Mouse (Mus musculus) embryonic facial prominence, embryonic 11.5 days (tissue): ENCODE data around the gene Gtf3a. TPM values are rescaled to one million over a fixed set of nuclear protein-coding genes. Genes with fewer than 3 reads are reported as not detected.

Experiments
- ATAC-seq: fragments of 200-750 bp; cut with Nextera tagmentation; replicated peaks from 2 replicates; pipeline ENCODE4 v1.8.0; 2017; ENCODE audit warnings: low read depth; ENCODE audit not compliant: insufficient number of reproducible peaks, low FRiP score, low TSS enrichment
- DNase-seq: peaks from one replicate; pipeline ENCODE4 v3.0.0-alpha.2; 2015; ENCODE audit warnings: low spot score
- H3K27ac ChIP-seq: fragments of 300-500 bp; sonication (generic); replicated peaks from 2 replicates; pipeline ENCODE4 v1.5.1; 2014; ENCODE audit warnings: mild to moderate bottlenecking, low read depth, low read length, control low read depth
- H3K27me3 ChIP-seq: fragments of 300-500 bp; sonication (generic); 2 replicates; pipeline ENCODE4 v1.6.1; 2014; ENCODE audit warnings: mild to moderate bottlenecking, low read length, moderate library complexity, mixed read lengths; ENCODE audit not compliant: control insufficient read depth, insufficient read depth
- H3K36me3 ChIP-seq: fragments of 300-500 bp; sonication (generic); replicated peaks from 2 replicates; pipeline ENCODE4 v1.6.1; 2014; ENCODE audit warnings: low read depth, mild to moderate bottlenecking, low read length, moderate library complexity, mixed read lengths; ENCODE audit not compliant: control insufficient read depth, insufficient read depth
- H3K4me1 ChIP-seq: fragments of 300-500 bp; sonication (generic); 2 replicates; pipeline ENCODE4 v1.6.1; 2014; ENCODE audit warnings: low read length, mixed read lengths; ENCODE audit not compliant: control insufficient read depth, insufficient read depth
- H3K4me2 ChIP-seq: fragments of 300-500 bp; sonication (generic); 2 replicates; pipeline ENCODE4 v1.6.1; 2014; ENCODE audit warnings: low read depth, mild to moderate bottlenecking, control low read depth, low read length, moderate library complexity
- H3K4me3 ChIP-seq: fragments of 300-500 bp; sonication (generic); 2 replicates; pipeline ENCODE4 v1.5.1; 2014; ENCODE audit warnings: low read depth, low read length, control low read depth
- H3K9ac ChIP-seq: fragments of 300-500 bp; sonication (generic); replicated peaks from 2 replicates; pipeline ENCODE4 v1.6.1; 2014; ENCODE audit warnings: mild to moderate bottlenecking, control low read depth, low read length
- H3K9me3 ChIP-seq: fragments of 300-500 bp; sonication (generic); replicated peaks from 2 replicates; pipeline ENCODE4 v1.6.1; 2016; ENCODE audit warnings: mild to moderate bottlenecking, low read length, inconsistent platforms, mixed read lengths; ENCODE audit not compliant: control insufficient read depth
- WGBS: fragments of 180-500 bp; shearing (Covaris S2); extraction: QIAGEN DNeasy Blood & Tissue Kit; methylation state at CpG from one replicate; pipeline ENCODE4 v1.1.7; 2014; 5-methylcytosine and 5-hydroxymethylcytosine counted together
- polyA plus RNA-seq: library from polyadenylated mRNA; unstranded; fragments of >200 nt; fragmentation: Nextera tagmentation; extraction: Ambion mirVana; gene quantifications from 2 replicates; pipeline ENCODE4 v1.2.1, GENCODE M21; 2014

Gene Gtf3a
- polyA plus RNA-seq, 1 experiment from 2014 or later, result 120 TPM

DNA sequence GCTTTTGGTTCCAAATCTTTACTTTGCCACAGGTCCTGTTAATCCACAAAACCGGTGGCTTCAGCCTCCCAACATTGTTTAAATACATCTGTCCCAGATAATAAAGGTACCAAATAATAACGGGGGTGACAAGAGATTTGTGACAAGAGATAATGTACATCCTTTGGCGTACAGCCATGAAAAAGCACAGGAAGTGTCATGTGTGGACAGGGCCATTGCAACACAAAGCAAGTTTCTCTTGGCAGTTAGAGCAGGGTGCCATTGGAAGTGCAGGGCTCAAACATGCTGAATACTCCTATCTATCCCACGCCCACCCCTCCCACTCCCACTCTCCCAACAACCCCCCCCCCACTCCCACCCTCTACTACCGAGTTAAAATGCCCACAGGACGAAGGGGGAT is 46.5 kb downstream of the Gtf3a start:
- Histone ChIP-seq H3K4me2 (no peak overlapping the region), H3K27me3 (no peaks in the 10 kb centered on the region), H3K36me3 (no peaks in the 10 kb centered on the region), H3K4me1 (no peaks in the 10 kb centered on the region), H3K4me3 (no peak overlapping the region), H3K9ac (no peak overlapping the region), H3K9me3 (no peaks in the 10 kb centered on the region), H3K27ac (no peak overlapping the region)
- no peak for DNase-seq
- WGBS, result 77% methylated on average over 6 of the region's 6 CpGs
- ATAC-seq, result no peak

- DNase-seq (no peak), ATAC-seq (no peak)
- Histone ChIP-seq H3K9me3 (no peaks in the 10 kb centered on the region), H3K4me2 (no peak overlapping the region), H3K4me1 (no peaks in the 10 kb centered on the region), H3K36me3 (no peaks in the 10 kb centered on the region), H3K27me3 (no peaks in the 10 kb centered on the region), H3K9ac (no peak overlapping the region), H3K27ac (no peak overlapping the region), H3K4me3 (no peak overlapping the region)
- WGBS, result 86% methylated on average over 7 of the region's 7 CpGs
Observed at GRCm38 (mm10) chr5:146996812-146997211, 48.4 kb downstream of the Gtf3a start.

- no peaks in the 10 kb centered on the region for H3K36me3 ChIP-seq
- DNase-seq (no peak), ATAC-seq (no peak)
- H3K27me3 ChIP-seq, result no peaks in the 10 kb centered on the region
- no peak overlapping the region for H3K4me3 ChIP-seq
- H3K4me1 ChIP-seq, result no peaks in the 10 kb centered on the region
- H3K9me3 ChIP-seq, result no peaks in the 10 kb centered on the region
- H3K27ac ChIP-seq, result no peak overlapping the region
- WGBS, result 89% methylated on average over 12 of the region's 12 CpGs
- H3K9ac ChIP-seq, result no peak overlapping the region
- no peak overlapping the region for H3K4me2 ChIP-seq
Observed at GRCm38 (mm10) chr5:146998802-146999201, 50.3 kb downstream of the Gtf3a start.

GRCm38 (mm10) chr5:147001312-147001711 is 52.9 kb downstream of the Gtf3a start:
- H3K9me3 ChIP-seq, result no peaks in the 10 kb centered on the region

DNA sequence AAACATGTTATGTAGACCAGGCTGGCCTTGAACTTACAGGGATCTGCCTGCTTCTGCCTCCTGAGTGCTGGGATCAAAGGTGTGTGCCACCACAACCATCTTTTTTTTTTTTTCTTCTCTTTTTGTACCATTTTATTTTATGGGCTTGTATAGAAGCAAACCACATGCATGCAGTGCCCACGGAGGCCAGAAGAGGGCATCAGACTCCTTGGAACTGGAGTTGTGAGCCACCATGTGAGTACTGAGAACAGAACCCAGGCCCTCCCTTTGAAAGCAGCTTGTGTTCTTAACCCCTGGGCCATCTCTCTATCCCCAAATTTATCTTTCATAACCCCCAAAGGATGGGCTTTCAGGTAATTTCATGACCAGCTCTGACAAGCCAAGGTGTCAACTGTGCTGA is 54.8 kb downstream of the Gtf3a start:
- no peak overlapping the region for H3K4me2 ChIP-seq
- no peak overlapping the region for H3K9ac ChIP-seq
- no peak overlapping the region for H3K4me3 ChIP-seq
- H3K9me3 ChIP-seq, result no peaks in the 10 kb centered on the region
- WGBS, result 67% methylated on average over 1 of the region's 1 CpGs
- H3K4me1 ChIP-seq, result no peaks in the 10 kb centered on the region
- H3K27ac ChIP-seq, result no peak overlapping the region
- H3K36me3 ChIP-seq, result no peaks in the 10 kb centered on the region
- H3K27me3 ChIP-seq, result no peaks in the 10 kb centered on the region
- DNase-seq, result no peak
- ATAC-seq, result no peak

More at GRCm38 (mm10) chr5:147001312-147001711, 52.9 kb downstream of the Gtf3a start:
- no peak for DNase-seq
- ATAC-seq, result no peak
- no peak overlapping the region for H3K9ac ChIP-seq
- H3K4me2 ChIP-seq, result no peak overlapping the region
- no peaks in the 10 kb centered on the region for H3K36me3 ChIP-seq
- WGBS, result 84% methylated on average over 4 of the region's 4 CpGs
- no peaks in the 10 kb centered on the region for H3K27me3 ChIP-seq
- H3K4me1 ChIP-seq, result no peaks in the 10 kb centered on the region
- no peak overlapping the region for H3K4me3 ChIP-seq
- no peak overlapping the region for H3K27ac ChIP-seq

Other genes with a start within 250 kb of the Gtf3a start
- gene Usp12, start 153.7 kb upstream of the Gtf3a start, polyA plus RNA-seq, result 11.1 and 11.8 TPM in 2 replicates
- 582 and 608 TPM in 2 replicates for gene Rpl21, start 115.8 kb upstream of the Gtf3a start, polyA plus RNA-seq
- gene Rasl11a, start 103.6 kb upstream of the Gtf3a start, polyA plus RNA-seq, result 22.9 and 24.9 TPM in 2 replicates
- 25.9 and 28.5 TPM in 2 replicates for gene Mtif3, start 15.1 kb downstream of the Gtf3a start, polyA plus RNA-seq
- gene Lnx2, start 127.9 kb downstream of the Gtf3a start, polyA plus RNA-seq, result 11.2 and 11.3 TPM in 2 replicates
- gene Polr1d, start 128.4 kb downstream of the Gtf3a start, polyA plus RNA-seq, result 124 and 129 TPM in 2 replicates
- 2.2 and 2.3 TPM in 2 replicates for gene Gsx1, start 240.0 kb downstream of the Gtf3a start, polyA plus RNA-seq